Mouse (Mus musculus) forebrain, embryonic 11.5 days (tissue): ENCODE data around the gene Poln. TPM values are rescaled to one million over a fixed set of nuclear protein-coding genes. Genes with fewer than 3 reads are reported as not detected.

Source experiments
- ATAC-seq: fragments of 200-750 bp; cut with Nextera tagmentation; replicated peaks from 2 replicates; pipeline ENCODE4 v1.8.0; 2017; ENCODE audit warnings: moderate TSS enrichment; ENCODE audit not compliant: low FRiP score
- DNase-seq: peaks from one replicate; pipeline ENCODE4 v3.0.0-alpha.2; 2017; ENCODE audit warnings: low spot score
- H3K27ac ChIP-seq: fragments of 300-500 bp; sonication (generic); 2 replicates; pipeline ENCODE4 v1.5.1; 2014; ENCODE audit warnings: low read depth, low read length
- H3K27me3 ChIP-seq: fragments of 300-500 bp; sonication (generic); 2 replicates; pipeline ENCODE4 v1.6.1; 2014; ENCODE audit warnings: mild to moderate bottlenecking, low read length, mixed read lengths; ENCODE audit not compliant: control insufficient read depth, insufficient read depth
- H3K36me3 ChIP-seq: fragments of 300-500 bp; sonication (generic); 2 replicates; pipeline ENCODE4 v1.6.1; 2014; ENCODE audit warnings: mild to moderate bottlenecking, low read length, moderate library complexity, mixed read lengths; ENCODE audit not compliant: control insufficient read depth, insufficient read depth
- H3K4me1 ChIP-seq: fragments of 300-500 bp; sonication (generic); replicated peaks from 2 replicates; pipeline ENCODE4 v1.6.1; 2014; ENCODE audit warnings: low read length, mixed read lengths; ENCODE audit not compliant: control insufficient read depth, insufficient read depth
- H3K4me2 ChIP-seq: fragments of 300-500 bp; sonication (generic); 2 replicates; pipeline ENCODE4 v1.6.1; 2014; ENCODE audit warnings: low read depth, mild to moderate bottlenecking, low read length, moderate library complexity, mixed read lengths; ENCODE audit not compliant: severe bottlenecking
- H3K4me3 ChIP-seq: fragments of 300-500 bp; sonication (generic); 2 replicates; pipeline ENCODE4 v1.5.1; 2014; ENCODE audit warnings: low read depth, low read length
- H3K9ac ChIP-seq: fragments of 300-500 bp; sonication (generic); 2 replicates; pipeline ENCODE4 v1.6.1; 2014; ENCODE audit warnings: low read length
- H3K9me3 ChIP-seq: fragments of 300-500 bp; sonication (generic); 2 replicates; pipeline ENCODE4 v1.6.1; 2016; ENCODE audit warnings: low read length, mixed read lengths; ENCODE audit not compliant: control insufficient read depth
- WGBS: fragments of 180-500 bp; shearing (Covaris S2); extraction: QIAGEN DNeasy Blood & Tissue Kit; methylation state at CpG from one replicate; pipeline ENCODE4 v1.1.7; 2014; 5-methylcytosine and 5-hydroxymethylcytosine counted together
- polyA plus RNA-seq: library from polyadenylated mRNA; unstranded; fragments of >200 nt; fragmentation: Nextera tagmentation; extraction: Ambion mirVana; gene quantifications from 2 replicates; pipeline ENCODE4 v1.2.1, GENCODE M21; 2014

The Poln gene
- polyA plus RNA-seq, 1 experiment from 2014 or later: 1.7 TPM

- no peak for ATAC-seq
- no peak overlapping the region for H3K4me3 ChIP-seq
- H3K27me3 ChIP-seq: no peaks in the 10 kb centered on the region
- no peak overlapping the region for H3K27ac ChIP-seq
- 80% methylated on average over 4 of the region's 4 CpGs for WGBS
- no peaks in the 10 kb centered on the region for H3K36me3 ChIP-seq
- DNase-seq: no peak
- H3K4me2 ChIP-seq: no peak overlapping the region
- H3K9me3 ChIP-seq: no peaks in the 10 kb centered on the region
- no peak overlapping the region for H3K9ac ChIP-seq
- H3K4me1 ChIP-seq: 0 out of 2 replicates have a peak, but pooled peaks cover 3% of the 10 kb centered on the region
Measured at GRCm38 (mm10) chr5:34191843-34192242, 22.6 kb upstream of the Poln start.

DNA sequence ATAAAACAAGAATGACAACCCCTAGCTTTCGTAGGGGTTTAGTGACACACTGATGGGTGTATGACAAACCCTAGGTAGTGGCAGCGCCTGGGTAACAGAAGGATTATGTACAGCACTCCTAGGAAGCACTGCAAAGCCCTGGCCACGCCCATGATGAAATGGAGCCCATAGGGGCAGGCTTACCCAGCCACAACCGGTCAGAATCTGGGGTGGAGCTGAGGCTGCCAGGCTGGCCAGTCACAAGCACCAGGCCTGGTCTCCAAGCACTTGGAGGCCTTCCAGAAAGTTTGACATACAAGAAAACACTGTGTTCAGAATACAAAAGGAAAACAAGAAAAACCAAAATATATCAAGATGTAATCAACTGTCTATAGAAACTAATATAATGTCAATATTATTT, 21.8 kb upstream of the Poln start:
- H3K9me3 ChIP-seq: no peaks in the 10 kb centered on the region

DNA sequence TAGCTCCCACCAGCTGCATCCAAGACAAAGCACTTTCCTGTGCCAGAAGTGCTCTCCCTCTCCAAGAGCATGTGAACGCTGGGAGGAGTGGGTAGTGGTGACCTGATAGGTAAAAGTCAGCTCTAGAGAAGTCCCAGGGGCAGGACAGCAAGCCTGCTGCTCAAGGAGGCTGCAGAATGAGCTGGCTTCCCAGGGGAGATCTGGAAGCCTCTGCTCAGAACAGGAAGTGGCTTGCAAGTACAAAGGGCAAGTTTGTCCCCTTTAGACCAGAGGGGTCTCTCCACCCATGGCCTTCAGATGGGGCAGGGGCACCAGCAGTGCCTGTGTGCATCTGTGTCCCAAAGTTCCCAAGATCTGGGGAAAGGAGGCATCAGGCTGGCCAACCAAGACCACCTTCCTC, 20.3 kb upstream of the Poln start:
- WGBS: 69% methylated on average over 1 of the region's 1 CpGs
- Histone ChIP-seq H3K36me3 (no peaks in the 10 kb centered on the region), H3K9ac (no peak overlapping the region)

More for the DNA sequence above, 21.8 kb upstream of the Poln start:
- DNase-seq (peak; percentile 51), ATAC-seq (no peak)
- H3K9ac ChIP-seq: no peak overlapping the region
- 51% methylated on average over 4 of the region's 4 CpGs for WGBS
- no peaks in the 10 kb centered on the region for H3K27me3 ChIP-seq
- no peak overlapping the region for H3K4me2 ChIP-seq
- H3K4me1 ChIP-seq: peaks cover 8% of the 10 kb centered on the region; the same call in 1 of the 2 replicates
- H3K4me3 ChIP-seq: no peak overlapping the region
- H3K27ac ChIP-seq: no peak overlapping the region
- H3K36me3 ChIP-seq: no peaks in the 10 kb centered on the region

DNA sequence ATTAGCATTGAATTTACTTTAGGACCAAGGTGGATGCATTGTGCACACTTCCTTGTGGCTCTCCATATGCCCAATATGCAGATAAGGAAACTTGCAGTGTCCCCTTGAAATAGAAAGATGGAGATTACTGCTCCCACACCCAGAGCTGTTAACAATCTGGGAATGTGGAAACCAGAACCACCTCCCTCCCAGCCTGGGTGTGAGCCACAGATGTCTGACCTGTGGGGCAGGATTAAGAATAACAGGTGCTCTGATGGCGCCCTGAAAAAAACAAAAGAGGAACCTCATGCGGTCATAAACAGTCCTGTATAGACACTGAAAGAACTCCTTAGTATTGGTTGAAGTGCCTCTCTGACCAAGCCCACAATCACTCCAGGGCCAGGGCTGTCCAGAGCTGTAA, 19.6 kb upstream of the Poln start:
- H3K4me2 ChIP-seq: 0 out of 2 replicates have a peak overlapping the region, but pooled peaks have one; percentile 94
- H3K4me3 ChIP-seq: no peak overlapping the region
- ATAC-seq (no peak), DNase-seq (no peak)
- WGBS: 87% methylated on average over 2 of the region's 2 CpGs
- H3K9ac ChIP-seq: no peak overlapping the region
- no peaks in the 10 kb centered on the region for H3K36me3 ChIP-seq
- H3K27ac ChIP-seq: no peak overlapping the region
- no peaks in the 10 kb centered on the region for H3K27me3 ChIP-seq
- peaks cover 11% of the 10 kb centered on the region; the same call in 1 of the 2 replicates for H3K4me1 ChIP-seq
- no peaks in the 10 kb centered on the region for H3K9me3 ChIP-seq

More for the DNA sequence above, 20.3 kb upstream of the Poln start:
- no peak overlapping the region for H3K4me2 ChIP-seq
- H3K9me3 ChIP-seq: no peaks in the 10 kb centered on the region
- no peak overlapping the region for H3K27ac ChIP-seq
- H3K4me1 ChIP-seq: peaks cover 11% of the 10 kb centered on the region; the same call in 1 of the 2 replicates
- DNase-seq (peak; percentile 42), ATAC-seq (no peak)
- no peaks in the 10 kb centered on the region for H3K27me3 ChIP-seq
- H3K4me3 ChIP-seq: no peak overlapping the region

- Histone ChIP-seq H3K36me3 (no peaks in the 10 kb centered on the region), H3K4me2 (peak within 1 kb of the TSS; percentile 94), H3K9ac (peak within 1 kb of the TSS; percentile 66), H3K27me3 (no peaks in the 10 kb centered on the region), H3K4me1 (peaks cover 11% of the 10 kb centered on the region; the same call in 1 of the 2 replicates), H3K4me3 (peak within 1 kb of the TSS; percentile 79), H3K9me3 (no peaks in the 10 kb centered on the region), H3K27ac (peak within 1 kb of the TSS; percentile 71)
- DNase-seq: peak; percentile 98
- peak; percentile 99 for ATAC-seq
- under 1% methylated on average over 59 of the region's 60 CpGs for whole genome bisulfite sequencing
Measured at GRCm38 (mm10) chr5:34187601-34188316, 18.5 kb upstream of the Poln start, which contains the start of gene Mxd4. Gene Mxd4, minus strand, starts transcription at chr5:34187720.

GRCm38 (mm10) chr5:34186961-34187391, 17.7 kb upstream of the Poln start:
- H3K27ac ChIP-seq: peak overlapping the region; percentile 71
- H3K9me3 ChIP-seq: no peaks in the 10 kb centered on the region
- WGBS: under 1% methylated on average over 45 of the region's 46 CpGs
- peaks cover 11% of the 10 kb centered on the region; the same call in 1 of the 2 replicates for H3K4me1 ChIP-seq
- peak overlapping the region; percentile 66 for H3K9ac ChIP-seq
- no peaks in the 10 kb centered on the region for H3K36me3 ChIP-seq
- H3K4me3 ChIP-seq: peak overlapping the region; percentile 79
- ATAC-seq: peak; percentile 19
- H3K4me2 ChIP-seq: peak overlapping the region; percentile 94
- peak; percentile 73 for DNase-seq
- H3K27me3 ChIP-seq: no peaks in the 10 kb centered on the region

DNA sequence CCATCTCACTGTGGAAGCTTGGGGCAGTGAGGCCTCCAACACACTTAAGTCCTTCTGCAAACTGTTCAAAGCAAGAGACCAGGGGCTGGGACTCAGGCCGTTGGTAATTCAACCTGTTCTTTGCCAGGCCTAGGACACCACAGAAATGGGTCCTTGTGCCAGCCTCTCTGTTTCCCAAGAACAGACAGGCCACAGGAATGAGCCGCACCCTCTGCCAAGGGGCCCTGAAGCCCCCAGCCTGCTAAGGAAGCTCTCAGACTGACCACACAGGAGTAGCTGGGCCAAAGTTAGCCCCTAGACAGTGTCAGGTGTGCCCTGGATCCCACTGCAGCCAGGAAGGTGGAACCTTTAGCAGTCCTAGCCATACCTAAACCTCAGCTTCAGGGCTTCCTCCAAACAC, 17.1 kb upstream of the Poln start:
- no peaks in the 10 kb centered on the region for H3K9me3 ChIP-seq
- WGBS: 80% methylated on average over 2 of the region's 2 CpGs
- H3K27ac ChIP-seq: no peak overlapping the region
- no peaks in the 10 kb centered on the region for H3K27me3 ChIP-seq
- peak overlapping the region; percentile 94 for H3K4me2 ChIP-seq
- H3K9ac ChIP-seq: peak overlapping the region; percentile 66
- DNase-seq: no peak
- no peaks in the 10 kb centered on the region for H3K36me3 ChIP-seq
- H3K4me1 ChIP-seq: peaks cover 11% of the 10 kb centered on the region; the same call in 1 of the 2 replicates
- ATAC-seq: no peak
- peak overlapping the region; percentile 79 for H3K4me3 ChIP-seq

GRCm38 (mm10) chr5:34185791-34186190, 16.5 kb upstream of the Poln start:
- peaks cover 11% of the 10 kb centered on the region; the same call in 1 of the 2 replicates for H3K4me1 ChIP-seq
- H3K27ac ChIP-seq: no peak overlapping the region
- H3K27me3 ChIP-seq: no peaks in the 10 kb centered on the region
- H3K36me3 ChIP-seq: no peaks in the 10 kb centered on the region
- DNase-seq: no peak
- peak overlapping the region; percentile 94; the same call in 1 of the 2 replicates for H3K4me2 ChIP-seq
- no peak for ATAC-seq
- no peak overlapping the region; the same call in 1 of the 2 replicates for H3K4me3 ChIP-seq
- H3K9me3 ChIP-seq: no peaks in the 10 kb centered on the region
- 0 out of 2 replicates have a peak overlapping the region, but pooled peaks have one; percentile 14 for H3K9ac ChIP-seq
